Mouse (Mus musculus) intestine, embryonic 15.5 days (tissue): ENCODE data around the gene Wdr62. TPM values are rescaled to one million over a fixed set of nuclear protein-coding genes. Genes with fewer than 3 reads are reported as not detected.
A peak's percentile ranks its signal among the peaks of the same experiment; 100 is the strongest.

Source experiments
- ATAC-seq: fragments of 200-750 bp; cut with Nextera tagmentation; 2 replicates; pipeline ENCODE4 v1.8.0; 2017; ENCODE audit warnings: moderate TSS enrichment, moderate library complexity
- H3K27ac ChIP-seq: fragments of 300-500 bp; sonication (generic); 2 replicates; pipeline ENCODE4 v1.5.1; 2015; ENCODE audit warnings: mild to moderate bottlenecking, inconsistent platforms
- H3K27me3 ChIP-seq: fragments of 300-500 bp; sonication (generic); replicated peaks from 2 replicates; pipeline ENCODE4 v1.6.1; 2015; ENCODE audit warnings: inconsistent platforms
- H3K36me3 ChIP-seq: fragments of 300-500 bp; sonication (generic); 2 replicates; pipeline ENCODE4 v1.6.1; 2015; ENCODE audit warnings: inconsistent platforms
- H3K4me1 ChIP-seq: fragments of 300-500 bp; sonication (generic); replicated peaks from 2 replicates; pipeline ENCODE4 v1.6.1; 2015; ENCODE audit warnings: inconsistent platforms
- H3K4me2 ChIP-seq: fragments of 300-500 bp; sonication (generic); replicated peaks from 2 replicates; pipeline ENCODE4 v1.6.1; 2015; ENCODE audit warnings: mild to moderate bottlenecking, inconsistent platforms
- H3K4me3 ChIP-seq: fragments of 300-500 bp; sonication (generic); replicated peaks from 2 replicates; pipeline ENCODE4 v1.5.1; 2015; ENCODE audit warnings: inconsistent platforms
- H3K9ac ChIP-seq: fragments of 300-500 bp; sonication (generic); 2 replicates; pipeline ENCODE4 v1.6.1; 2015; ENCODE audit warnings: inconsistent platforms
- H3K9me3 ChIP-seq: fragments of 300-500 bp; sonication (generic); 2 replicates; pipeline ENCODE4 v1.6.1; 2016; ENCODE audit warnings: inconsistent platforms
- WGBS: fragments of 180-500 bp; shearing (Covaris S2); methylation state at CpG from one replicate; pipeline ENCODE4 v1.1.7; 2015; 5-methylcytosine and 5-hydroxymethylcytosine counted together
- polyA plus RNA-seq: library from polyadenylated mRNA; unstranded; fragments of >200 nt; fragmentation: Nextera tagmentation; extraction: Ambion mirVana; gene quantifications from 2 replicates; pipeline ENCODE4 v1.2.1, GENCODE M21; 2015

Wdr62 gene
- polyA plus RNA-seq, 1 experiment from 2014 or later: 6.6 TPM

DNA sequence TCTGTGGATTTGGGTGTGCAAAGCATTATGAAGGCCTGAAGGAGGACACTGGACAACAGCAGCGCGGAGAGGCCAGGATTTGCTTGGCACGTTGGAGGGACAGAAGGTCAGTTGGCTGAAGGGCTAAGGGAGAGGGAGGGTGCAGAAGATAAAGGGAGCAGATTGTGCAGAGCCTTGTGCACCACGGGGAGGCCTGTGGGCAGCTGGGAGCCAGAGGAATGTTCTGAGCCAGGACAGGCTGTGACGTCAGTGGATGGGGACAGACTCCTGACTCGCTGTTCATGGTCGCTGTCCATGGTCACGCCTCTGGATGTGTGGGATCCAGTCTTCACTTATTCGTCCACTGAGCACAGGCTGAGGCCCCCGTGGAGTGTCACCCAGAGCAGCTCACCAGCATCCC is 14.9 kb upstream of the Wdr62 start:
- no peak for ATAC-seq
- H3K4me3 ChIP-seq: no peak overlapping the region
- H3K27me3 ChIP-seq: no peaks in the 10 kb centered on the region
- H3K9ac ChIP-seq: no peak overlapping the region
- H3K27ac ChIP-seq: no peak overlapping the region
- H3K9me3 ChIP-seq: no peaks in the 10 kb centered on the region
- H3K36me3 ChIP-seq: peaks cover 4% of the 10 kb centered on the region; the same call in 1 of the 2 replicates
- 0 out of 2 replicates have a peak, but pooled peaks cover 2% of the 10 kb centered on the region for H3K4me1 ChIP-seq
- WGBS: 52% methylated on average over 10 of the region's 10 CpGs
- no peak overlapping the region for H3K4me2 ChIP-seq

DNA sequence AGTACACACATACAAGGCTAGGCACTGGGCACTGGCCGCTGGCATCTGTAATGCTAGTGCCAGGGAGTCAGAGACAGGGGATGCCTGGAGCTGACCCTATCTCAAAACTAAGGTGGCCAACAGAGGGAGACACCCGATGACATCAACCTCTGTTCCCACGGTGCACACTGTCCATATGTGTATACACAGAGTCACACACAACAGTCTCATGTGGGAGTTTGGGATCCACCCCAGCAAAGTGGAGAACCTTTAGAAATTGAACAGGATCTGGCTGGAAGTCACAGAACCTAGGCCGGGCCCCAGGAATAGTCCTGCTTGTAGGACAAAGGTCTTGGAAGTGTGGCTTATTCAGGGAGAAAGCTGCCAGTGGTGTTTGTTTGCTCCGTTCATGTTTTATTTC is 14.1 kb upstream of the Wdr62 start:
- Histone ChIP-seq H3K9me3 (no peaks in the 10 kb centered on the region), H3K27ac (no peak overlapping the region), H3K4me1 (0 out of 2 replicates have a peak, but pooled peaks cover 2% of the 10 kb centered on the region), H3K9ac (no peak overlapping the region), H3K36me3 (peaks cover 4% of the 10 kb centered on the region; the same call in 1 of the 2 replicates), H3K4me2 (no peak overlapping the region), H3K27me3 (no peaks in the 10 kb centered on the region), H3K4me3 (no peak overlapping the region)
- 88% methylated on average over 5 of the region's 5 CpGs for WGBS
- no peak for ATAC-seq

DNA sequence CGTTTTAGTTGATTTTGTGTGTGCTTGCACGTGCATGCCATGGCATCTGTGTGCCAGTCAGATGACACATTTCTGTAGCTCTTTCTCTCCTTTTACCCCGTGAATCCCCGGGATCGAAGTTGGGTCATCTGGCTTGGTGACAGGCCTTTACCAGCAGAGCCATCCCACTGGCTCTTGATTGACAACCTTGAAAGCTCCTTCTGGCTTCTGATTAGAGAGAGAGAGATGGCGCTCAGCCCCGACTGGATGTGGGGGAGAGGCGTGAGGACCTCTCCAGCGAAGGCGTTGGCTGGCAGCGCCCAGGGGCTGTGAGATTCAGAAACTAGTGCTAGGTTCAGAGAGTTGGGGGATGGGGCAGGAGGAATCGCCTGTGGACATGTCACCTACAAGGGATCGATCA is 13.6 kb upstream of the Wdr62 start:
- no peaks in the 10 kb centered on the region for H3K9me3 ChIP-seq
- peaks cover 4% of the 10 kb centered on the region; the same call in 1 of the 2 replicates for H3K36me3 ChIP-seq
- no peak overlapping the region for H3K4me3 ChIP-seq
- no peak overlapping the region for H3K4me2 ChIP-seq
- WGBS: 81% methylated on average over 13 of the region's 13 CpGs
- no peak for ATAC-seq
- H3K27ac ChIP-seq: no peak overlapping the region
- H3K27me3 ChIP-seq: no peaks in the 10 kb centered on the region
- H3K4me1 ChIP-seq: 0 out of 2 replicates have a peak, but pooled peaks cover 2% of the 10 kb centered on the region
- no peak overlapping the region for H3K9ac ChIP-seq

DNA sequence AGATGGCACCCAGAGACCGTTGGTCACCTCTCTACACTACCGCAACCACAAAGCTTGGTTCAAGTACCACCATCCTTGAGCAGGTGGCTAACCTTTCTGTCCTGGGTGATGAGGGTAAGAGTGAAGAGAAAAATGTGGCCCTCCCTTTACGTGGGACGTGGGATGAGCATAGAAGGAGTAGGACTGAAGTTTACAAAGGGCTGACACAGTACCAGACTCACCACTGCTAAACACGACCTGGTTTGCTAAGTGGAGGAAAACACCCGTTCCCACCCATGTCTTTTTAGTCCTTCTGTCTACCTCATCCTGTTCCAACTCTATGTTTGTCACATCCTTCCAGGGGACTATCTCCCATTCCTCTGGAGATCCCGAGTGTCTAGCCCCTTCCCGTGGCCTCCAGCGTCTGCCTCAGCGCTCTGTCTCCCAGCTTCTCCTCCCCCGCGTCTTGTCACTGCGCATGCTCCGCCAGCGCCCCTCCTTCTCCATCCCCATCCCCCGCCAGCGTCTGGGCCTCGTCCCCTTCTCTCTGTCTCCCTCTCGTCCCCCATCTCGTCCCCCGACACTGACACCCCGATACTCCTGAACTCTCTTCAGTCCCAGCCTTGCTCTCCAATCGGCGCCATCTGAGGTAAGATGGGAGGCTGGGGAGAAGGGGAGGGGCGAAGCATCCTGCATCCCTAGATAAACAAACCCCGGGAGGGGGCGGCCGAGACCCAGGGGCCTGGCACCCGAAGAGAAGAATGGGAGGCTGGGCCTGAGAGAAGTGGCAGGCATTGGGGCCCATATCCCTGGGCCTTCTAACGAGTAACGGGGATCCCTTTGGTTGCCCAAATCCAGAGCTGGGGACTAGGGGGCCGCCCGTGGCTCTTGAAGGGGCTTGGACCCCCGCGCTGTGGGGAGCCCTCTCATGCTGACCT is 11.3 kb upstream of the Wdr62 start, which contains the start of gene Clip3:
Gene Clip3, plus strand, starts transcription at position 514 of the 917 bp plus-strand sequence.
- ATAC-seq: peak; percentile 79
- H3K36me3 ChIP-seq: peaks cover under 1% of the 10 kb centered on the region; the same call in 1 of the 2 replicates
- H3K27me3 ChIP-seq: no peaks in the 10 kb centered on the region
- peak within 1 kb of the TSS; percentile 67 for H3K4me2 ChIP-seq
- peak within 1 kb of the TSS; percentile 63 for H3K4me3 ChIP-seq
- WGBS: 8% methylated on average over 35 of the region's 35 CpGs
- peak within 1 kb of the TSS; percentile 68 for H3K9ac ChIP-seq
- H3K4me1 ChIP-seq: 0 out of 2 replicates have a peak, but pooled peaks cover 2% of the 10 kb centered on the region
- peak within 1 kb of the TSS; percentile 41 for H3K27ac ChIP-seq
- H3K9me3 ChIP-seq: no peaks in the 10 kb centered on the region

DNA sequence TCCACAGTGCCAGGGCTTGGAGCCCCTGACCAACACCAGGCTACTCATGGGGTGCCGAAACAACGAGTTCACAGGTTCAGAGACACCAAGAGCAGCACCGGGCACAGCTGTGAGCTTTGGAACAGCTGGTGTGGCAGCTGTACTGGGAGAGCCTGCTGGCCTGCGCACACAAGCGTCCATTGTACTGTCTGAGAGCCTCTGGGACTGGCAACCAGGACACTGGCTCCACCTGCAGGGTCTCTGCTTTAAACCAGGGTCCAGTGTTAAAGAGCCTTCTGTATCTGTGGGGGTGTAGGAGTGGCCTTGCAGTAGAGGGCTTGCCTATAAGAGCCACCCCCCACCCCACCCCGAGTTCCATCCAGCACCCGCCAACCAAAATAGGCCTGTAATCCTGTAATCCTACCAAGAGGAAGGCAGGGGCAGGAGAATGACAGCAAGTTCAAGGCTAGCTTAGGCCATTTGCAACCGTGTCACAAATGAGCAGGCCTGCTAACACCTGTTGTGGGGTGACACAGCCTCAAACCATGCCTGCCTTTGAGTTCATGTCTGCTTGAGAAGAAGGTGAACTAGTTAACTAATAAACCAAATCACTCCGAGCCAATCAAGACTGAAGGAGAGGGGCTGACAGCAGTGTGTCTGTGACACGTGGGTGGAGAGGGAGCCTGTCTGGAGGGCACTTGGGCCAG is 9.6 kb upstream of the Wdr62 start:
- WGBS: 56% methylated on average over 10 of the region's 10 CpGs
- H3K4me2 ChIP-seq: no peak overlapping the region
- ATAC-seq: peak; percentile 51; the same call in 1 of the 2 replicates

DNA sequence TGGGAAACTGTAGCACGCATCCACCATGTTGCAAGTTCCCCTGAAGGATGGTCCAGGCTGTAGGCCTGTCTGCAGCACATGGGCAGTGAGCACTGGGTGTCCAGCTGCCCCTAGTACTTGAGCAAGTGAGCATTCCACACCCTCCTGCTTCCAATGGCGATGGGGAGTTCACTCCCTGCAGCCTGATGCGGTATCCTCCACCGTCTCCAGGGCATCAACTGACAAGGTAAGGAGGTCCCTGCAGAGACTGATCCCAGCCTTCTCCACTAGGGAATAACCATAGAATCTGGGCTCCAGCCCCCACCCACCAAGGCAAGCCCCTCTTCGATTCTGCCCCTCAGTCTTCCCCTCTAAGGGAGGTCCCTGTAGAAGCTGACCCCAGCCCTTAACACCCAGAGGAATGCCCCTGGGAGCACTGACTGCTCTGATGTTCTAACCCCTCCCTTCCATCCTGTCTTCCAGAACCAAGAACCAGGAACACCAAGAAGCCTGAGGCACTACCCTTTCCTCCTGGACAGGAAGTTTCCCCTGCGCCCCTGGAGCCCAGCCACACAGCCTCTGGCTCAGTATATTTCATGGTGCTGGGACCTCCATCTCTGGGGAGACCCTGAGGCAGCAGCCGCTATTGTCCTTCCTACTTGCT is 9.0 kb upstream of the Wdr62 start:
- no peak overlapping the region for H3K27ac ChIP-seq
- no peaks in the 10 kb centered on the region for H3K27me3 ChIP-seq
- no peak overlapping the region for H3K4me3 ChIP-seq
- no peaks in the 10 kb centered on the region for H3K9me3 ChIP-seq
- H3K9ac ChIP-seq: no peak overlapping the region
- ATAC-seq: no peak
- H3K4me1 ChIP-seq: 0 out of 2 replicates have a peak, but pooled peaks cover 2% of the 10 kb centered on the region
- WGBS: 69% methylated on average over 7 of the region's 7 CpGs
- H3K4me2 ChIP-seq: no peak overlapping the region
- H3K36me3 ChIP-seq: no peaks in the 10 kb centered on the region

More for the DNA sequence above, 9.6 kb upstream of the Wdr62 start:
- Histone ChIP-seq H3K4me3 (no peak overlapping the region), H3K9ac (no peak overlapping the region), H3K9me3 (no peaks in the 10 kb centered on the region), H3K4me1 (0 out of 2 replicates have a peak, but pooled peaks cover 2% of the 10 kb centered on the region), H3K27ac (no peak overlapping the region), H3K36me3 (no peaks in the 10 kb centered on the region), H3K27me3 (no peaks in the 10 kb centered on the region)

DNA sequence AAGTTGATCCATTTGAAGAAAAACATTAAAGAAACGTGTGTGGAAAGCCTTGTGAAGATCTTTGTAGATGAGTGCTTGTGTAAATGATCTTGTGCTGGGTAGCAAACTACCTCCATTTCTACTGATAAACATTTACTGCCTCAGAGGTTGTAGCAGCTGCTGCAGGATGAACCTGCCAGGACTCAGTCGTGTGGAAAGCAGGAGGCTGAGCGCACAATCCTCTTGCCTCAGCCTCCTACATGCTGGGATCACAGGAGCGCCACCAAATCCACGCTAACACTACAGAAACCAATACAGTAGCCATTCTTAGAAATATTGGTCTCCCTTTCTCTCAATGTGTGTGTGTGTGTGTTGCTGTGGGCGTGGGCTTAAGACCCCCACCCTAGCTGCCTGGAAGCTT is 7.8 kb upstream of the Wdr62 start:
- Histone ChIP-seq H3K27ac (no peak overlapping the region), H3K9me3 (no peaks in the 10 kb centered on the region), H3K4me1 (0 out of 2 replicates have a peak, but pooled peaks cover 2% of the 10 kb centered on the region), H3K27me3 (no peaks in the 10 kb centered on the region), H3K36me3 (no peaks in the 10 kb centered on the region), H3K4me2 (no peak overlapping the region), H3K4me3 (no peak overlapping the region), H3K9ac (no peak overlapping the region)
- WGBS: 61% methylated on average over 6 of the region's 6 CpGs
- no peak for ATAC-seq

DNA sequence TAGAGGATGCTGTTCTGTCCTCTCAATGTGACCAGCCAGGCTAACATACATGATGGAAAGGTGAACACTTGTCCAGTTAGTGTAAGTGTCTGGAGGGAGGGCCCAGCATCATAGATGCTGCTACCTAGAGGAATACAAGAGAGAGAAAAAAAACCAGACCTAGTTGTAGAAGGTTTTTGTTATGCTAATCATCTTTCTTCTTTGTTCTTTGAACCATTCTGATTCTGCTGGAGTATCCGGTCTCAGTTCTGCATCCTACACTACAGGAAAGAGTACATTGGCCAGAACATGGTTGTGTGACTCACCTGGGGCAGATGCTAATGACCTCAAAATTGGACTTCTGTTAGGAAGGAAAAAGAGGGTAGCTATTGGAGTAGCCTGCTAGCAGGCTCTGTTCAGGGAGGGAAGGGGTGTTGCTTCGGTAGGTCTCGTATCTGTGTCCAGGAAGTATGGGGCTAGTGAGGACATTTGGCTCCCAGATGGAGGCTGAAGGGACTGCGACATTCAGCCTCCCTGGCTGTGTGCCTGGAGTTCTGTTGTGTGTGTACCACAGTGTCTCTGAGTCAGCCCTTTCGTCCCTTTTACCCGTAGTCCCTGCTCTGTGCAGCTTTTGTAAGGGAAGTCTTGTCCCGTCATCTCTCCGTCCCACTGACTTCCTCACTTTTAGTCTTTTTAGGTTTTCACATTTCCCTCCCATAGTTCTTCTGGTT is 6.6 kb upstream of the Wdr62 start:
- H3K27me3 ChIP-seq: no peaks in the 10 kb centered on the region
- H3K4me3 ChIP-seq: no peak overlapping the region
- H3K27ac ChIP-seq: no peak overlapping the region
- H3K4me1 ChIP-seq: no peaks in the 10 kb centered on the region
- no peak for ATAC-seq
- H3K36me3 ChIP-seq: no peaks in the 10 kb centered on the region
- 63% methylated on average over 8 of the region's 8 CpGs for WGBS
- no peak overlapping the region for H3K9ac ChIP-seq
- H3K4me2 ChIP-seq: no peak overlapping the region
- no peaks in the 10 kb centered on the region for H3K9me3 ChIP-seq

DNA sequence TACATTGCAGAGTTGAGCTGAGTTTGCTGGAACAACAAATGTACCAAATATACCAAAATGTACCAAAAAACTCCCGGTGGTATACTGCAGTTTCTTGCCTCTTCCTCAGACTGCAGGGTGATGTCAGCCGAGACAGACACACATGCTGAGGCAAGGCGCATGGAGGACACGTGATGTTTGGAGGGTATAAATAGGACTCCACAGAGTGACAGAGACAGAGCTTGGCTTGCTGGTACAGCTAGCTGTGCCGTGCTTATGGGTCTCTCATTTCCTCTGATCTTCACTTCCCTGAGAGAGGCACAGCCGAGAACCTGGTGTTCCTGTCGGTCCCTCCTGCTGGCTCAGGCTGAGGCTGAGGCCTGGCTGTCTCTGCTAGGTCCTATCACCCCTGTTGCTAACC is 2.5 kb upstream of the Wdr62 start:
- Histone ChIP-seq H3K27me3 (no peaks in the 10 kb centered on the region), H3K9ac (no peak overlapping the region), H3K4me1 (peaks cover 4% of the 10 kb centered on the region; the same call in 1 of the 2 replicates), H3K36me3 (no peaks in the 10 kb centered on the region), H3K27ac (no peak overlapping the region), H3K4me3 (no peak overlapping the region), H3K4me2 (no peak overlapping the region), H3K9me3 (no peaks in the 10 kb centered on the region)
- ATAC-seq: no peak
- 78% methylated on average over 7 of the region's 7 CpGs for WGBS

DNA sequence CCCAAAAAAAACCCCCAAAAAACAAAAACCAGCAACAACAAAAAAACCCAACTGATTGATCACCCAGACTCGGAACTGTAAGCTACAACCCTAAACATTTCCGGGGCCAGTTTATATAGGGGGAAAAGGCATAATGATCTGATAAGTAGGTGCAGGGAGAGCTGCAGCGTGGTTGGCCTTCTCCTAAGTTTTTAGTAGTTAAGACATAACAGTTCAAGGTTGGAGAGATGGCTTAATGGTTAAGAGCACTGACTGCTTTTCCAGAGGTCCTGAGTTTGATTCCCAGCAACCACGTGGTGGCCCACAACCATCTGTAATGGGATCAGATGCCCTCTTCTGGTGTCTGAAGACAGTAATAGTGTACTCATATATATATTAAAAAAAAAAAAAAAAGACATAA is 1.3 kb upstream of the Wdr62 start:
- Histone ChIP-seq H3K36me3 (no peaks in the 10 kb centered on the region), H3K4me1 (peaks cover 4% of the 10 kb centered on the region; the same call in 1 of the 2 replicates), H3K9me3 (no peaks in the 10 kb centered on the region), H3K4me3 (no peak overlapping the region), H3K4me2 (peak overlapping the region; percentile 86), H3K27me3 (no peaks in the 10 kb centered on the region), H3K27ac (peak overlapping the region; percentile 98; the same call in 1 of the 2 replicates), H3K9ac (no peak overlapping the region)
- WGBS: 70% methylated on average over 4 of the region's 4 CpGs
- ATAC-seq: no peak

DNA sequence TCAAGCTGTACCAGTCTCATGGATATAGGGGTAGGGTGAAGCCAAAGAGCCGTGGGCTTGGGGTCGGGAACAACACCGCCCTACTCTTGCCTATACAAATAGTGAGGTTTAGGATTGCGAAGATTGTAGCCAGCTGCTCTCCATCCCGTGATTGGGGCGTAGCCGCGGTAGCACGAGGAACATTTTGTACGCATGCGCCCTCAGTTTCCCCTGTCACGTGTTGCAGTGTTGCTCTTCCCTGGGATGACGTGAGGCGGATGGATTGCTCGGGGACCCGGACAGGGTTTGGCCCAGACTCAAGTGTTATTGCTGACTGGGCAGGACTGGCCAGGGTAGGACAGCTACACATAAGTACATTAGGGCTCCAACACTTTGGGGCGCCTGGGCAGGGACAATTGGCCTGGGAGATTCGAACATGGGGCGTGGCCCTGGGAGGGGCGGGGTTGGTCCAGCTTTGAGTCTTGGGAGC is 485 bp upstream of the Wdr62 start:
- no peaks in the 10 kb centered on the region for H3K27me3 ChIP-seq
- H3K4me1 ChIP-seq: peaks cover 4% of the 10 kb centered on the region; the same call in 1 of the 2 replicates
- H3K36me3 ChIP-seq: no peaks in the 10 kb centered on the region
- H3K27ac ChIP-seq: peak overlapping the region; percentile 98
- peak overlapping the region; percentile 86 for H3K4me2 ChIP-seq
- peak overlapping the region; percentile 38 for H3K9ac ChIP-seq
- WGBS: under 1% methylated on average over 20 of the region's 20 CpGs
- peak overlapping the region; percentile 82 for H3K4me3 ChIP-seq
- no peaks in the 10 kb centered on the region for H3K9me3 ChIP-seq
- ATAC-seq: peak; percentile 83
